Mouse (Mus musculus) frontal cortex, postnatal 25 days (tissue): ENCODE measurements at regions not wholly inside any gene's neighbourhood (a gene's known extent, or its start where the extent isn't known, plus 50 kb on each side); places are given as distances from the start of the nearest gene placed in this dataset.
A peak's percentile ranks its signal among the peaks of the same experiment; 100 is the strongest.
"Not testable (repeated sequence)": the region's sequence is repeated elsewhere in the genome, so short reads cannot be mapped to it uniquely, and the experiment has no call there.

Experiments used
- DNase-seq, 2 experiments: peaks; one replicate each; pipeline ENCODE4 v3.0.0; 2022; ENCODE audit warnings: low spot score in 2 of 2

- DNase-seq = no peak
Observed at GRCm38 (mm10) chr17:82909189-82909588, 305.9 kb upstream of the Pkdcc start.

- not testable (repeated sequence) for DNase-seq
Observed at GRCm38 (mm10) chr17:82922986-82923385, 292.1 kb upstream of the Pkdcc start.

GRCm38 (mm10) chr17:82925751-82926150 lies 289.3 kb upstream of the Pkdcc start:
- DNase-seq = no peak

- no peak for DNase-seq
Observed at GRCm38 (mm10) chr17:82927681-82928080, 287.4 kb upstream of the Pkdcc start.

GRCm38 (mm10) chr17:82929511-82929910 lies 285.6 kb upstream of the Pkdcc start:
- no peak for DNase-seq

- no peak for DNase-seq
Observed at GRCm38 (mm10) chr17:82930738-82931137, 284.4 kb upstream of the Pkdcc start.

- no peak for DNase-seq
Observed at GRCm38 (mm10) chr17:82931476-82931875, 283.6 kb upstream of the Pkdcc start.

GRCm38 (mm10) chr17:82936836-82937235 lies 278.3 kb upstream of the Pkdcc start:
- no peak for DNase-seq

GRCm38 (mm10) chr17:82946083-82946482 lies 269.0 kb upstream of the Pkdcc start:
- DNase-seq = no peak

GRCm38 (mm10) chr17:82949794-82950193 lies 265.3 kb upstream of the Pkdcc start:
- no peak for DNase-seq

GRCm38 (mm10) chr17:82950268-82950667 lies 264.8 kb upstream of the Pkdcc start:
- no peak for DNase-seq

- DNase-seq = no peak
Observed at GRCm38 (mm10) chr17:82957409-82957808, 257.7 kb upstream of the Pkdcc start.

GRCm38 (mm10) chr17:82963374-82963773 lies 251.7 kb upstream of the Pkdcc start:
- DNase-seq = no peak

GRCm38 (mm10) chr17:82999710-83000109 lies 215.4 kb upstream of the Pkdcc start:
- DNase-seq = no peak

- DNase-seq = no peak
Observed at GRCm38 (mm10) chr17:83000411-83000810, 214.7 kb upstream of the Pkdcc start.

GRCm38 (mm10) chr17:83001567-83001966 lies 213.5 kb upstream of the Pkdcc start:
- no peak for DNase-seq

GRCm38 (mm10) chr17:83010845-83011244 lies 204.2 kb upstream of the Pkdcc start:
- DNase-seq = no peak

- no peak for DNase-seq
Observed at GRCm38 (mm10) chr17:83015656-83016055, 199.4 kb upstream of the Pkdcc start.

GRCm38 (mm10) chr17:83016936-83017335 lies 198.2 kb upstream of the Pkdcc start:
- no peak for DNase-seq

- no peak for DNase-seq
Observed at GRCm38 (mm10) chr17:83019267-83019666, 195.8 kb upstream of the Pkdcc start.

GRCm38 (mm10) chr17:83020576-83020975 lies 194.5 kb upstream of the Pkdcc start:
- no peak for DNase-seq

- DNase-seq = peak; percentile 67 to 79
Observed at GRCm38 (mm10) chr17:83025340-83025816, 189.7 kb upstream of the Pkdcc start.

GRCm38 (mm10) chr17:83034914-83035573 lies 180.0 kb upstream of the Pkdcc start:
- DNase-seq = no peak

GRCm38 (mm10) chr17:83035574-83035918 lies 179.5 kb upstream of the Pkdcc start:
- no peak for DNase-seq
